Mouse (Mus musculus) kidney, postnatal 36 days (tissue): ENCODE results near the gene Ift52.
"Not testable (repeated sequence)": the region's sequence is repeated elsewhere in the genome, so short reads cannot be mapped to it uniquely, and the experiment has no call there.

Experiments
- DNase-seq, 2 experiments: peaks; one replicate each; pipeline ENCODE4 v3.0.0; 2021 to 2022; ENCODE audit warnings: mixed read lengths in 2 of 2

The Ift52 gene

GRCm38 (mm10) chr2:163031757-163032156 is 14.6 kb downstream of the Ift52 start:
- no peak for DNase-seq

- no peak for DNase-seq
These were observed 15.5 kb downstream of the Ift52 start for GRCm38 (mm10) chr2:163032622-163033021.

GRCm38 (mm10) chr2:163039940-163040339 is 22.8 kb downstream of the Ift52 start:
- no peak for DNase-seq

DNA sequence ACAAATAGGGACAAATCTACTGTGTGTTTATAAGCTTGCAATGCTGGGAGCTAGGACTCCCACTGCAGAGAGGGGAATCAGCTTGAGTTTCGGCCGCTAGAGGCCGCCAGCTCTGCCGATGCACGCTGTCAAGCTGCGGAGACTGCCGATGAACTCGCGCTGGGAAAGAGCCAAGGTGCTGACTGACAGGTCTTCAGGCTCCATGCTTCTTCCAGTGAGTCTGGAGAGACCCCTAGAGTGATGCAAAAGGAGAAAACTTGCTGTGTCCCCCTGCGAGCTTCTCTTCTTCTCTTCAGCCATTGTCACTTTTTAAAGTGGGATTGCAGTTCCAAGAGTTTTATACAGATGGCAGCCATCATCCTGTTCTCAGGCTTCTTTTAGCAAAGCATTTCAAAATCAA is 31.0 kb downstream of the Ift52 start:
- peak; percentile 76 to 92 for DNase-seq

GRCm38 (mm10) chr2:163049116-163049515 is 32.0 kb downstream of the Ift52 start:
- DNase-seq = no peak

DNA sequence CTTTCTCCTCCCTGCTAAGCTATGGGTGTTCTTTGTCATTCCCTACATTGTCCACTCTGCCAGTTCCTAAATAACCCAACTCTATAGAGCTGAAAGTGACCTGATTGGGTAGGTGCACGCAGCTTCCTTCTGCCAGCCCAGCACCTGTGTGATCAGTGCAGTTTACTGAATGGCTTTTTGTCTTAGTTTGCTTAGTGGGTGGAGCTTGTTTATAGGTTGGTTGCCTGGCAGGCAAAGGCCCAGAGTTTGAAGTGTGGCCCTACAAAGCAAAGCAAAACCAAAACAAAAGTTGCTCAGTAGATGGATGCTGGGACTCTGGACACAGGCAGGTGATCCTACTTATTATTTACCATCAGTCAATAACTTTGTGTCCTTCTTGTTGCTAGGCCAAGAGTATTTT is 34.5 kb downstream of the Ift52 start:
- no peak for DNase-seq

DNA sequence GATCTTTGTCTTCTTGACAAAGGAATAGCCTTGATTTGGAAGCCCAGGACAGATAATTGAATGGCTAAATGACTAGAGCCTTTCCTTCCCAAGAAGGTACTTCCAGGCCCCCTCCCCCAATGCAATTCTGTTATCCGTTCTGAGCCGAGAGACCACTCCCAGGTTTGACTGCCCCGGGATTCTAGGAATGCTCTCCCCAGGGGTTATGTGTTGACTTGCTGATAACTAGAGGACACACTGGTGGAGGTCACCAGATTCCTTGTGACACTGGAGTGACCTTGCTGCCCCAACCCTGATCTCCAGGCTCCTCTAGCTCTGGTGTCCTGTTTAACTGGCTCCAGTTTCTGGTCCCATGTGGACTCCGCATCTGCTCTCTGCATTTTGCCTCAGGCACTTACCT is 34.9 kb downstream of the Ift52 start:
- no peak for DNase-seq

- DNase-seq = no peak
These were observed 35.7 kb downstream of the Ift52 start for GRCm38 (mm10) chr2:163052826-163053225.

DNA sequence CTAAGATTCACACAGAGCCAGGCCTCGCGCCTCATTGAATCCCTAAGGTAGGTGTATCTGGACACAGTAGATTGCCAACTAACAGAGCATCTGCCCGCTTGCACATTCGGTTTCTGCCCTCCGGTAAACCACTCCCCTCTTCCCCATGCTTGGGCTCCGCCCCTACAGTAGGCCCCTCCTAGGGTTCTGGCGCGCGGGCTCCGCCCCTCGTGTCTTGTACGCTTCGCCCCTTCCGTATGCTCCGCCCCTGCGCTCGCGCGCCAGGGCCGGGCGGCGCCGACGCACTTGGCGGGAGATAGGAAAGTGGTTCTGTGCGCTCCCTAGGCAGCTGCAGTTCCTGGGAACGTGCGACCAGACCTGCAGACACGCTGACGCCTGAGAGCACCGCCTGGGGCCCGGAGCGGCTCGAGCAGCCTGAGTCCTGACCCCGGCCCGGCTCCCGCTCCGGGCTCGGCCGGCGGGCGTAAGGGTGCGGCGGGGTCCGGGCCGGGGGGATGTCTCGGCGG is 37.2 kb downstream of the Ift52 start, which contains the start of gene Mybl2:
Gene Mybl2 (plus strand): TSS at position 353 of the 506 bp plus-strand sequence.
- peak; percentile 93 to 95 for DNase-seq

GRCm38 (mm10) chr2:163054891-163055494 is 37.8 kb downstream of the Ift52 start:
- no peak for DNase-seq

DNA sequence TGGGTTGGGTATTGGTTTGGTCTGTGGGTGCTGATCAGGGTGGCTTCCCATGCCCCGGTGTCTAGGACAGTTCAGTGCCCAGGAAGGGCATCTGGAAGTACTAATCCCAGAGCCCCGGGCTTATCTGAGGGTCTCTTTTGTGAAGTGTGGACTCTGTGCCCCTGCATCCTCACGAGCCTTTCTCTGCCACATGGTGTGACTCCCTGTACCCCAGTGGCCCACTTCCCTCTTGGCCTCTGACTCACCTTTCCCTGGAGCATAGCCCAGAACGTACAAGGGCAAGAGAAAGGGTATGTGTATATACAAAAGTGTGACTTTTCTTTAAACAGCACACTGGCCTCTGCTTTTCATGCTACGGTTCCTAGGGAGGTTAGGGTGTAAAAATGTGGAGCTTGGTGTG is 38.6 kb downstream of the Ift52 start:
- no peak for DNase-seq

DNA sequence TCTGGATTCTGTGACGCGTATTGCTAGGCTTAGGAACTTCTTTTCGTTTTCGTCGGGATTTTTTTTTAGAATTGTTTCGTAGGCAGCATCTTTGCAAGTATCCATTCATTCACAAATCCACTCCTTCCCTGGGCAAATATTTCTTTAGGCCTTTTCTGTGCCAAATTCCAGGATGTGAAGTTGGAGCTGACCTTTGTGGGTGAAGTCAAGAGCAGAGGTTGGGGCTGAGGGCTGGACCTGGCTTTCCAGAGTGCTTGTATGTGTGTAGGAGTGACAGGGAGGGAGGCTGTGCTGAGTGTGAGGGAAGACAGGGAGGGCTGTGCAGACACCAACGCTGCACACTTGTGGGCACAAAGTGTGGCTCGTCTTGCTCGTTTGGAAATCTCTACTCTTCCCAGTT is 39.4 kb downstream of the Ift52 start:
- no peak for DNase-seq

DNA sequence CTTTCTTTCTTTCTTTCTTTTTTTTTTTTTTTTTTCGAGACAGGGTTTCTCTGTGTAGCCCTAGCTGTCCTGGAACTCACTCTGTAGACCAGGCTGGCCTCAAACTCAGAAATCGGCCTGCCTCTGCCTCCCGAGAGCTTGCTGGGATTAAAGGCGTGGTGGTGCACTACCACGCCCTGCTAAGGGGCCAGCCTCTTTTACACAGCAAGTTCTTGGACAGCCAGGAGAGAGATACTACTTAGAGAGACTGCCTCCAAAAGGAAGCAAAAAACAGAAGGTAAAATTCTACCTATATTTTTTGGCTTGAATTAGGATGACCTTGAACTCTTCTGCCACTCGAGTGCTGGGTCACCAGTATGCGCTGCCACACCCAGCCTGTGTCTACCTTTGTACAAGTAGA is 41.8 kb downstream of the Ift52 start:
- DNase-seq = not testable (repeated sequence)

- DNase-seq = no peak
These were observed 43.5 kb downstream of the Ift52 start for GRCm38 (mm10) chr2:163060630-163061029.

DNA sequence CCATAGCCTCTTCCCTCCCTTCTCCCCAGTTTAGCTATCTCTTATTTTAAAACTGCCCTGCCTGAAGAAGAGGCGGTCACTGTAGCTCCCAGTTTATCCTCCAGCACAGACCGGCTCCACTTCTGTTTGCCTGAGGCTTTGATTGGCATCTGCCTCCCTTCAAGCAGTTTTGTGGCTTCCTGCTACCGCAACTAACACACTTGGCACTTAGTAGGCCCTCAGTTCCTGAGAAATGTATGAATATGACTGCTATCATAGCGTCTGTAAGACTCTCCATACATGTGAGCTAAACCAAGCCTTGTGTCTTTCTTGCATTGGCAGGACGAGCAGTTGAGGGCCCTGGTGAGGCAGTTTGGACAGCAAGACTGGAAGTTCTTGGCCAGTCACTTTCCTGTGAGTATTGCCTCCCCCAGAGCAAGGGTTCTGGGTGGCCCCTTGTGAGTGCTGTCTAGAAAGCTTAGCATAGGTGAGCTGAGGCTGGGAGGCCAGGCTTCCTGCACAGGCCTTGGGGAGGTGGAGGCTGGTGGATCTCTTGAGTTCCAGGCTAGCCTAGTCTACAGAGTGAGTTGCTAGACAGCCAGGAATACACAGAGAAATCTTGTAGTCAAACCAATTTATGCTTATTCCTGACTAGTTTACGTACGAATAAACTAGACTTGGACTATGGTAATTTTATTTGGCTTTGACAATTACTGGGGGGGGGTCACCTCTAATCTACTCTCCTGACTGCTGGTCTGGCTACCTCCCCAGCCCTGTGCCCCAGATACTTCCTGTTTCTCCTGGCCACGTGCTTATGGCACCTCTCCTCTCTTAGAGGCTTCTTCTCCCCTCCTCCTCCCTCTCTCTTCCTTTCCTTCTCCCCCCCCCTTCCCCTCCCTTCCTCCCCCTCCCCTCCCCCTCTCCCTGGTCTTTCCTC is 44.3 kb downstream of the Ift52 start:
- DNase-seq = no peak

GRCm38 (mm10) chr2:163062119-163062508 is 45.0 kb downstream of the Ift52 start:
- DNase-seq = no peak

- DNase-seq = no peak
These were observed 49.2 kb downstream of the Ift52 start for GRCm38 (mm10) chr2:163066326-163066725.

- DNase-seq = no peak
These were observed 50.1 kb downstream of the Ift52 start for GRCm38 (mm10) chr2:163067233-163067632.

GRCm38 (mm10) chr2:163070213-163070612 is 53.1 kb downstream of the Ift52 start:
- DNase-seq = peak in 1 of 2 experiments; percentile 16

DNA sequence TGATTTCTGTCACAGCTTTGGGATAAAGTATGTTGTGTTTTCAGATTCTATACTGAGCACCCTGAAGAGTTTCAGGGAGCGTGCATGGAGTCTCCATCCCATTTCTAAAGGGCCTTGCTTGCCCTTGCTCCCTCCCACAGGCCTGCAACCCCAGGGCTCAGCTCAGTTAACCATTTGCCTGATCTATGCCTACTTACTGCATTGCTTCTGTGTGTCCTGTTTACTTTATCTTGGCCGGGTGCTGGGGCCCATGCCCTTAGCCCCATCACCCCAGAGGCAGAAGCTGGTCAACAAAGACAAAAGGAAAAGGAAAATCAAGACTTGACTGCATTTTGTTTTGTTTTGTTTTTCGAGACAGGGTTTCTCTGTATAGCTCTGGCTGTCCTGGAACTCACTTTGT is 54.4 kb downstream of the Ift52 start:
- DNase-seq = peak in 1 of 2 experiments; percentile 16

DNA sequence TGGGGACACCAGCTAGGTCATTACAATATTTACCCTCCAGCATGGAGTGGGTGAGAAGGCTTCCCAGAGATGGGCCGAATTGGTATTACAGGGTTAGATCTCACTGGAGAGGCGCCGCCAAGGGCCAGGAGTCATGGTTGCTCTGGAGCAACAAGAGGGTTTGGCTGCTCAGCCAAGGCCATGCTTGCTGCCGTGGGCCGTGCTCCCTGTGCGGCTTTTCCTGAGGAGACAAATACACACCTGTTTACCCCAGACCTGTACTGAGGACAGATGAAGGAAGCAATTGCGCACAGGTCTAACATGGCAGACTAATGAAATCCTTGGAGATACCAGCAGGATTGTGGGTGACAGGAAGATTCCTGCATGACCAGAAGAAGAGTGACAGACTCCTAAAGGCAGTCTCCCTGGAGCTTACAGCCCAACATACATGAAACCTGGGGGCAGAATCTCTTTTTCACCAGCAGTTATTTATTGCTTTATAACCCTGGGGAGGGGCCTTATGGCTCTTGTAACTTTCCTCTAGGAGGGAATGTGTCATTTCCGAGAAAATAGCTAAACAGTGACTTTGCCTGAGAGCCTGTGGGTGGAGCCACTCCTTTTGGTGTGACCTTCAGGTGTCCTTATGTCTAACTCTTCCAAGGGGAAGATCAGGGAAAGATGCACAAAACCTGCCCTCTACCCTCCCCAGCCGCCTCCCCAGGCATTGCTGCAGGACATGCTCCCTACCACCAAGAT is 56.0 kb downstream of the Ift52 start:
- DNase-seq = peak in 1 of 2 experiments; percentile 19

DNA sequence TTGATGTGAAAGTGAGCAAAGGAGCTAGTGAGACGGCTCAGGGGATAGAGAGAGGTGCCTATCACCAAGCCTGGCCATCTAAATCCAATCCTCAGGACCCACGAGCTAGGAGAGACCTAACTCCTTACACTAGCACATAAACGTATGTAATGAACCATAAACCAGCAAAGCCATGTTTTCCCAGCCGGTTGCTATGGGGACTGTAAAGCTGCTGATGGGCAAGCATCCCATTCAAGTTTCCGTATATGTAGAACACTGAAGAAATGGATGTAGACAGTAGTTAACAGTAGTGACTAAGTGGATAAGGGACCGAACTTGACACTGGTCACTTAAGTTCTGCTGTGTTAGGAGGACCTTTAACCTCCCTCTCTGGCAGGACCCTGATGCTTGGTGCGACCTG is 56.9 kb downstream of the Ift52 start:
- DNase-seq = no peak

GRCm38 (mm10) chr2:163074808-163075207 is 57.7 kb downstream of the Ift52 start:
- DNase-seq = no peak
